Mouse (Mus musculus) monocyte, adult 59 days (primary cell): ENCODE data around the gene Sspn. TPM values are rescaled to one million over a fixed set of nuclear protein-coding genes. Genes with fewer than 3 reads are reported as not detected.

Source experiments
- total RNA-seq, 2 experiments: library from RNA; stranded (reverse); gene quantifications; one replicate each; pipeline ENCODE4 v1.2.4; 2023

The Sspn gene
- total RNA-seq = not detected

GRCm38 (mm10) chr6:145931341-145931740, at the start of gene Sspn:
TSS of gene Sspn (plus strand) at chr6:145931641.

Other genes with a start within 250 kb of the Sspn start
- 10 to 100 TPM; 19.5 to 20.5 TPM for gene Rassf8, start 184.9 kb upstream of the Sspn start, total RNA-seq
- 1 to 10 TPM; 1.0 to 1.6 TPM for gene Bhlhe41, start 66.1 kb upstream of the Sspn start, total RNA-seq